7 mouse cellular contexts compared by ENCODE assay signal in the genomic region with DNA sequence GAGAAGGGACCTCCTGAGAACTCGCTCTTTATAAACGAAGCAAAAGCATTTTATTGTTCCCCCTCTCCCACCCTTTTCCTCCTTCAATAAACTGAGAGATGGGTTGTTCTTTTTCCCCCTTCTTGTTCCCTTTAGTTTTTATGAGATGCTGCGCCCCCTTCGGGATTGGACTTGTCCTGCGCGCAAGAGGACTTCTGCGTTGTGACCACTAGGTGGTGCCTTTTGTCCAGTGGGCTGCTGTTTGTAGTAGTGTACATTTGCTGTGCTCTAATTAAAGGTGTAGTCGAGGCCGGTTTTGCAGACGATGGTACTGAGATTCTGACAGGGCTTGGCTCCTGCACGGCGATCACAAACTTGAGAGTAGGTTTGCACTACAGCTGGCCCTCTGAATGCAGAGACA. TPM values are rescaled to one million over a fixed set of nuclear protein-coding genes. Genes with fewer than 3 reads are reported as not detected.
DNase-seq lines count a peak whose midpoint lies in the region; ATAC-seq lines count a peak whose summit lies in the region.

No protein-coding gene starts in this region.

- peaks cover 27% of the 10 kb centered on the region for H3K36me3 ChIP-seq in hindbrain, embryonic 13.5 days

- H3K27me3 ChIP-seq in hindbrain, embryonic 13.5 days, result no peaks in the 10 kb centered on the region

- peak; percentile 94 for DNase-seq in NIH3T3 (ENCODE audit: low read depth)
- peak; percentile 77 to 86 for DNase-seq in cerebellum, adult 18-20 months
- peak; percentile 91 for DNase-seq in forelimb bud, embryonic 11.5 days (ENCODE audit: low read depth, low spot score)
- peak; percentile 58 to 79 for DNase-seq in layer of hippocampus, postnatal 25 days (ENCODE audit: extremely low spot score in 1 of 2, low spot score in 1 of 2)
- peak; percentile 87 to 91 for DNase-seq in lung, postnatal 4 days
- DNase-seq in right cerebral cortex, postnatal 14 days, result peak; percentile 82

- ATAC-seq in hindbrain, embryonic 13.5 days (ENCODE audit: low FRiP score), result no peak

- no peaks in the 10 kb centered on the region for H3K9me3 ChIP-seq in hindbrain, embryonic 13.5 days

- no peak overlapping the region for H3K27ac ChIP-seq in hindbrain, embryonic 13.5 days

- peaks cover 47% of the 10 kb centered on the region for H3K4me1 ChIP-seq in hindbrain, embryonic 13.5 days (replicated peaks)

- WGBS in hindbrain, embryonic 13.5 days, result 8% methylated on average over 12 of the region's 12 CpGs

- H3K9ac ChIP-seq in hindbrain, embryonic 13.5 days, result peak overlapping the region; percentile 97

- H3K4me2 ChIP-seq in hindbrain, embryonic 13.5 days, result peak overlapping the region; percentile 100

- H3K4me3 ChIP-seq in hindbrain, embryonic 13.5 days, result 0 out of 2 replicates have a peak overlapping the region, but pooled peaks have one; percentile 14

RNA-seq across cellular contexts. Expression of a gene that starts 2.6 kb away (rescaled TPM):
- polyA plus RNA-seq in hindbrain, embryonic 13.5 days (2015; fragmentation: Nextera tagmentation; extraction: Ambion mirVana), result 23.4 and 24.6 TPM in 2 replicates
- 10 to 100 TPM; 51.7 to 53.5 TPM for total RNA-seq in layer of hippocampus, postnatal 25 days (2021)

RNA-seq across cellular contexts. Expression of a gene that starts 15.4 kb away (rescaled TPM):
- 4.8 and 5.2 TPM in 2 replicates for polyA plus RNA-seq in hindbrain, embryonic 13.5 days (2015; fragmentation: Nextera tagmentation; extraction: Ambion mirVana)
- 10 to 100 TPM; 44.9 to 48.3 TPM for total RNA-seq in layer of hippocampus, postnatal 25 days (2021)

RNA-seq across cellular contexts. Expression of a gene that starts 16.9 kb away (rescaled TPM):
- polyA plus RNA-seq in hindbrain, embryonic 13.5 days (2015; fragmentation: Nextera tagmentation; extraction: Ambion mirVana), result not detected in 2 replicates
- not detected for total RNA-seq in layer of hippocampus, postnatal 25 days (2021)

RNA-seq across cellular contexts. Expression of a gene that starts 17.7 kb away (rescaled TPM):
- polyA plus RNA-seq in hindbrain, embryonic 13.5 days (2015; fragmentation: Nextera tagmentation; extraction: Ambion mirVana), result 29.7 and 30.1 TPM in 2 replicates
- 100 to 1,000 TPM; 111 to 113 TPM for total RNA-seq in layer of hippocampus, postnatal 25 days (2021)

RNA-seq across cellular contexts. Expression of a gene that starts 19.3 kb away (rescaled TPM):
- 0.75 and 1.1 TPM in 2 replicates for polyA plus RNA-seq in hindbrain, embryonic 13.5 days (2015; fragmentation: Nextera tagmentation; extraction: Ambion mirVana)
- total RNA-seq in layer of hippocampus, postnatal 25 days (2021), result under 1 TPM; 0.17 to 0.70 TPM
